Mouse (Mus musculus) lung, adult 2 months (tissue): ENCODE data around the gene Wnk2. TPM values are rescaled to one million over a fixed set of nuclear protein-coding genes. Genes with fewer than 3 reads are reported as not detected.

Experiments used
- DNase-seq: peaks from one replicate; pipeline ENCODE4 v3.0.0; 2022
- H3K4me1 ChIP-seq: fragments of 200-500 bp; 2 replicates; pipeline ENCODE4 v1.6.1; 2011; ENCODE audit warnings: low read length; ENCODE audit not compliant: control insufficient read depth, insufficient read depth
- H3K4me3 ChIP-seq: fragments of 200-500 bp; replicated peaks from 2 replicates; pipeline ENCODE3; 2011; ENCODE audit warnings: low read depth, mild to moderate bottlenecking, control low read depth, low read length; ENCODE audit errors: extremely low read depth
- CTCF ChIP-seq: fragments of 200-500 bp; IDR thresholded peaks from 2 replicates; pipeline ENCODE4 v1.5.1; 2011; ENCODE audit warnings: mild to moderate bottlenecking, low read length, control low read depth; ENCODE audit not compliant: insufficient read depth
- POLR2A ChIP-seq: fragments of 200-500 bp; IDR thresholded peaks from 2 replicates; pipeline ENCODE4 v1.6.1; 2011; ENCODE audit warnings: low read depth, mild to moderate bottlenecking, control low read depth, low read length, borderline replicate concordance; ENCODE audit errors: extremely low read depth
- WGBS: fragments of 180-500 bp; shearing (Covaris S2); methylation state at CpG from one replicate; pipeline ENCODE4 v1.1.7; 2018; 5-methylcytosine and 5-hydroxymethylcytosine counted together
- polyA plus RNA-seq: library from polyadenylated mRNA; depleted of rRNA; stranded (reverse); fragments of >200 nt; gene quantifications from 2 replicates; pipeline ENCODE4 v1.2.3, GENCODE M21; 2012; rRNA removed

Gene Wnk2
- 1.5 and 4.2 TPM in 2 replicates for polyA plus RNA-seq

- peak; percentile 59 for DNase-seq
- no peak for TF ChIP-seq CTCF
- 1% methylated on average over 43 of the region's 43 CpGs for WGBS
- Histone ChIP-seq H3K4me1 (0 out of 2 replicates have a peak, but pooled peaks cover 2% of the 10 kb centered on the region), H3K4me3 (peak within 1 kb of the TSS; percentile 32)
These were observed at the start of gene Wnk2 for GRCm38 (mm10) chr13:49147858-49148226. Gene Wnk2, minus strand, starts transcription at chr13:49148014.

GRCm38 (mm10) chr13:49196766-49197165 is 49.0 kb upstream of the Wnk2 start:
- Histone ChIP-seq H3K4me3 (no peak overlapping the region), H3K4me1 (no peaks in the 10 kb centered on the region)
- DNase-seq: no peak
- no peak for TF ChIP-seq POLR2A
- TF ChIP-seq CTCF: no peak
- 58% methylated on average over 6 of the region's 6 CpGs for WGBS

DNA sequence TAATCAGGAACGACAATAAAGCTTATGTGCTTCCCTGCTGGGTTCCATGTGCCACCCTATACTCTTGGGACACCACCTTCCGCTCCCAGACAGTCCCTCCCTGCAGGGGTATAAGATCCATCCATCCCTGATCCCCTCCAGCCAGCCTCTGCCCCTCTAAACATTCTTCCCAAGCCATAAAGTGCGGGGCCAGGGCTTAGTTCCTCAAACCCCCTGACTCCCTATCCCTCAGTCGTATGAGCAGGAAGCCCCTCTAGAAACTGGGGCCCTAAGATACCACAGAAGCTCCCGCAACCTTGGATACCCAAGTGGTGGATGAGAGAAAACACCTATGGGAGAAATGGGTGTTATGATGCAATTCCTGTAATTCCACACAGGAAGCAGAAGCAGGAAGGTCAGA is 48.4 kb upstream of the Wnk2 start:
- WGBS: 84% methylated on average over 5 of the region's 5 CpGs
- TF ChIP-seq POLR2A (no peak), CTCF (no peak)
- no peak for DNase-seq
- no peaks in the 10 kb centered on the region for H3K4me1 ChIP-seq
- H3K4me3 ChIP-seq: no peak overlapping the region

DNA sequence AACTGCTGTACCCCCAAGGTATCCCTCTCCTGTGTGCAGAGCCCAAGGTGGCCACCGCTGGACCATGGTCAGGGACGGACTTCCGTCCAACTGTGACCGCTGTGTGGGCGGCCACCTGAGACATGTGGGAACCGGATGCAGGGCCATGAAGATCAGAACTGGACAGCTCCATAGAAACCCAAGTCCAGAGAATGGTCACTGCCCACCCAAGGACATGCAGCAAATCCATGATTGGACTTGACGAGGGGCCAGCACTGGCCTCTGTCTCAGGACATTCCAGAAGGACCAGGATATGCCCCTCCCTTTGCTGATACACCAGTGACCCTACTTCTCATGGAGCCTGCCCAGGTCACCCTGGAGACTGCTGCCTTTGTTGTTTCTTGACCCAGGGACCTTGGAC is 47.8 kb upstream of the Wnk2 start:
- no peak for TF ChIP-seq CTCF
- no peak for TF ChIP-seq POLR2A
- WGBS: 92% methylated on average over 7 of the region's 7 CpGs
- H3K4me1 ChIP-seq: no peaks in the 10 kb centered on the region; the same call in 1 of the 2 replicates
- no peak overlapping the region for H3K4me3 ChIP-seq
- no peak for DNase-seq

DNA sequence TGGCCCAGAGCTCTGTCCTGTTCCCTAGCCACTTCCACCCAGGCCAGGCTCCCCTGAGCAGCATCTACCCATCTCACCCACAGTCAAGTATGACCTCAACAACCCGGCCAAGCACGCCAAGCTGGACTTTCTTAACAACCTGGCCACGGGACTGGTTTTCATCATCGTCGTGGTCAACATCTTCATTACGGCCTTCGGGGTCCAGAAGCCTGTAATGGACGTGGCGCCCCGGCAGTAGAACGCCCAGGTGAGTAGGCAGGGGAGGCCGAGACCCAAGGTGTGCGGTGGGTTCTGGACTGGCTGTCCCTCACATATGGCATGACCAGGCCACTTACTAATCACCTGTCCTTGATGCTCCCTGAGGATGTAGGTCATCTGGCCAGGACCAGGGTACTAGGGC is 47.0 kb upstream of the Wnk2 start:
- Histone ChIP-seq H3K4me3 (no peak overlapping the region), H3K4me1 (peaks cover 2% of the 10 kb centered on the region; the same call in 1 of the 2 replicates)
- no peak for TF ChIP-seq POLR2A
- TF ChIP-seq CTCF: no peak
- WGBS: 94% methylated on average over 13 of the region's 13 CpGs
- DNase-seq: no peak

DNA sequence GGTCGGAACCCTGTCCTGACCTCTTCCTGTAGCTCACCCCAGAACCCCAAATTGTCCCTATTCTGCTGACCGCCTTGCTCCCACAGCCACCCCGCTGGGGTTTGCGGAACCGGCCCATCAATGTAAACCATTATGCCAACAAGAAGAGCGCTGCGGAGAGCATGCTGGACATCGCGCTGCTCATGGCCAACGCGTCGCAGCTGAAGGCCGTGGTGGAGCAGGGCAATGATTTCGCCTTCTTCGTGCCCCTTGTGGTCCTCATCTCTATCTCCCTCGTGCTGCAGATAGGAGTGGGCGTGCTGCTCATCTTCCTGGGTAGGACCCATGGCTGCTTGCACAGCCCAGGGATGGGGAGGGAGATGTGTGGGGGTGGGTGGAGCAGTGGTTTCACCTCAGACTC is 45.8 kb upstream of the Wnk2 start:
- no peak overlapping the region for H3K4me3 ChIP-seq
- WGBS: 95% methylated on average over 17 of the region's 17 CpGs

DNA sequence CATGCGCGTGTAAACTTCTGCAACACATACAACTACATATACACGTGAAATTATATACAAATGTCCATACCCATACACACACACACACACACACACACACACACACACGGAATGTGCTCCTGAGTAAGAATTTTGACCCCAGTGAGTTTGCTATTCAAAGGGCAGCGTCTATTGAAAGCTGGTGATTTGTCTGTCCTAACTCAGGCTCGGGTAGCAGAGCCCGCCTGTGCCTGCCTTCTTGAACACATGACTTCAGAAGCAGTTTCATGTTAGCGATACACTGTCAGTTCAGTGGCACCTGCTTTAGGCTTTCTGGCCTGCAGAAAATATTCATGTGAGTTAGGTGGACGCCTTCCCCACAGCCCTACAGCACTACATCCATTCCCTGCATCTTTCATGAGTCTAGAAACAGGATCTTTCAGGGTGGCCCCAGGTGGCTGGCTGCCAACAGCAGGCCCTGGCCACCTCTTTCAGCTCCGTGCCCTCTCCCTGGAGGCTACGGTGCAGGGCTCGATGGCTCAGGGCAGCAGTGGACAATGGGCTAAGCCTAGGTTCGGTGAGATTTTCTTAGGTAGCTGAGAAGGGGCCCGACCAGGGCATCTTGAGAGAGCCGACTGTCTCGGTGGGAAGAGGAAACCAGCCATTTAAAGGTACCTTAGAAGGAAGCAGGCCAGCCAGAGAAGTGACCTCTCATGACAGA is 44.5 kb upstream of the Wnk2 start:
- no peak for TF ChIP-seq CTCF
- TF ChIP-seq POLR2A: no peak
- WGBS: 76% methylated on average over 16 of the region's 16 CpGs
- Histone ChIP-seq H3K4me1 (peaks cover 12% of the 10 kb centered on the region), H3K4me3 (no peak overlapping the region)
- DNase-seq: no peak

More for the DNA sequence above, 45.8 kb upstream of the Wnk2 start:
- no peak for DNase-seq
- H3K4me1 ChIP-seq: peaks cover 9% of the 10 kb centered on the region
- TF ChIP-seq CTCF (no peak), POLR2A (no peak)

DNA sequence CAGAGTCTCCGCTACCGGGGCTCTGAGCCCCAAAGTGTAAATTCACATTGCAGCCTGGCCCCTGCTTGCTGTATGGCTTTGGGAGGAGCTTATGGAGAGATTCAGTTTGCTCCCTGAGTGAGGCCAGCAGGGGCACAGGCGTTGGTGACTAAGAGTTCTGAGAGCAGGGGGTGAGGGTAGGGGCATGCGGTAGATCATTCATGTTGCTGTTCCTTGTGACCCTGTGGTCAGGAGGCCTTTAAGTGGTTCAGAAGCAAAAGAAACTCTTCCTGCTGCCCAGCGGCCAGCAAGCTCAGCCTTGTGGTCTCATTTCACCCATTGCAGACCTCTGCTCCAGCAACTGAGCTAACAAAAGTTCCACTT is 43.8 kb upstream of the Wnk2 start:
- 72% methylated on average over 5 of the region's 5 CpGs for WGBS
- H3K4me3 ChIP-seq: no peak overlapping the region

DNA sequence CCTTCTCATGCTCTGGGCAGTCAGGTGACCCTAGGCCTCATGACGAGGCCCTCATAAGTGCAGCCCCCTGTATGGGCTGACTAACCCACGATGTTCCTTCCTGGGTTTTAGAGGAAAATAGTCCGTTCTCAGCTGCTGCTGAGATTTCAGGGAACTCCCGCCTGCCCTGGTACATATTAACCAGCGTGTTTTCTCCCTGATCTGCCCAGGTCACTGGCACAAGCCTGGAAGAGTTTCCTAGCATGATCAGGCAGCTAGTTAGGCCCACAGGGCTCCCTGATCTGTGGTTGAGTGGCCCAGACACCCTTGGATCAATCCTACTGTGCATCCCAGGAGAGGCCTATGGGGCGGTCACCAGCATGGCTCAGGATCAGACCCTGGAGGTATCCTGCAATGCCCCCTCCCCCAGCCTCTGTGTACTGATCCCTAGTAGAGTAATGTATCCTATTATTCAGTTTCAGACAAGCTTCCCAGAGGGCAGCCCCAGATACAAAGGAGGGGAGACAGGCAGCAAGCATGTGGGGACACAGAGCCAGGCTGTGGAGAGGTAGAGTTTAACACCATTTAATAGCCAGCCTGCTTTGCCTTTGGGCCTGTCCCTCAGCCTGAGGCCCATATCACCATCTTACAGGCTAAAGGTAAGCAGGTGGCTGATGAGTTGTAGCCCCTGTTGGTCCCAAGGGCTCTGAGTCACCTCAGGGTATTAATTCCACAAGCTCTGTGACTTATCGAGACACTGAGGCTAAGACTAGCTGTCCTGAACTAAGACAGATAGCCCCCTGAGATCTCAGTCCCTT is 43.3 kb upstream of the Wnk2 start:
- no peak for DNase-seq
- Histone ChIP-seq H3K4me3 (no peak overlapping the region), H3K4me1 (peaks cover 21% of the 10 kb centered on the region)
- 80% methylated on average over 7 of the region's 7 CpGs for WGBS
- TF ChIP-seq CTCF (no peak), POLR2A (no peak)

More for the DNA sequence above, 43.8 kb upstream of the Wnk2 start:
- no peak for DNase-seq
- H3K4me1 ChIP-seq: peaks cover 18% of the 10 kb centered on the region
- TF ChIP-seq POLR2A (no peak), CTCF (no peak)
